Mouse (Mus musculus) A20 (cell line): ENCODE measurements around the gene Gm10392.

Experiments used
- DNase-seq: peaks from one replicate; pipeline ENCODE4 v3.0.0-alpha.2; 2011; ENCODE audit warnings: low read depth, low spot score

Gm10392 gene

GRCm38 (mm10) chr11:77508068-77509021, 10.7 kb downstream of the Gm10392 start:
- peak; percentile 82 for DNase-seq

- no peak for DNase-seq
These were observed 11.6 kb downstream of the Gm10392 start for GRCm38 (mm10) chr11:77507426-77507825.

- no peak for DNase-seq
These were observed 12.1 kb downstream of the Gm10392 start for GRCm38 (mm10) chr11:77506941-77507340.

- DNase-seq, result no peak
These were observed 12.7 kb downstream of the Gm10392 start for GRCm38 (mm10) chr11:77506273-77506672.

GRCm38 (mm10) chr11:77505291-77505980, 13.6 kb downstream of the Gm10392 start:
- DNase-seq, result no peak

GRCm38 (mm10) chr11:77504377-77504776, 14.6 kb downstream of the Gm10392 start:
- DNase-seq, result no peak

GRCm38 (mm10) chr11:77503511-77503910, 15.5 kb downstream of the Gm10392 start:
- no peak for DNase-seq

- no peak for DNase-seq
These were observed 16.5 kb downstream of the Gm10392 start for GRCm38 (mm10) chr11:77502481-77502880.

GRCm38 (mm10) chr11:77501971-77502370, 17.0 kb downstream of the Gm10392 start:
- DNase-seq, result no peak

- DNase-seq, result peak; percentile 77
These were observed 17.6 kb downstream of the Gm10392 start for GRCm38 (mm10) chr11:77501392-77501791.

- no peak for DNase-seq
These were observed 18.4 kb downstream of the Gm10392 start for GRCm38 (mm10) chr11:77500361-77501325.

GRCm38 (mm10) chr11:77499354-77499753, 19.6 kb downstream of the Gm10392 start:
- no peak for DNase-seq

GRCm38 (mm10) chr11:77498261-77499139, 20.5 kb downstream of the Gm10392 start:
- DNase-seq, result no peak

- DNase-seq, result no peak
These were observed 21.1 kb downstream of the Gm10392 start for GRCm38 (mm10) chr11:77497851-77498250.

- peak; percentile 66 for DNase-seq
These were observed 21.6 kb downstream of the Gm10392 start for GRCm38 (mm10) chr11:77497341-77497756.

GRCm38 (mm10) chr11:77495507-77495906, 23.5 kb downstream of the Gm10392 start:
- no peak for DNase-seq

GRCm38 (mm10) chr11:77494782-77495181, 24.2 kb downstream of the Gm10392 start:
- DNase-seq, result no peak

- DNase-seq, result no peak
These were observed 24.7 kb downstream of the Gm10392 start for GRCm38 (mm10) chr11:77494344-77494676.

- peak; percentile 69 for DNase-seq
These were observed 25.3 kb downstream of the Gm10392 start, which contains the start of gene Git1 for GRCm38 (mm10) chr11:77493512-77494343. Gene Git1 (plus strand): TSS chr11:77493562.
